Mouse (Mus musculus) liver, embryonic 13.5 days (tissue): ENCODE measurements at regions not wholly inside any gene's neighbourhood (a gene's known extent, or its start where the extent isn't known, plus 50 kb on each side); places are given as distances from the start of the nearest gene placed in this dataset.
"Not testable (repeated sequence)": the region's sequence is repeated elsewhere in the genome, so short reads cannot be mapped to it uniquely, and the experiment has no call there.

ENCODE experiments used
- ATAC-seq: fragments of 200-750 bp; cut with Nextera tagmentation; 2 replicates; pipeline ENCODE4 v1.8.0; 2017; ENCODE audit warnings: low read depth, mild to moderate bottlenecking, moderate number of reproducible peaks, moderate library complexity
- DNase-seq: peaks from one replicate; pipeline ENCODE4 v3.0.0; 2022
- H3K27ac ChIP-seq: fragments of 300-500 bp; sonication (generic); 2 replicates; pipeline ENCODE4 v1.5.1; 2015; ENCODE audit warnings: moderate library complexity, mild to moderate bottlenecking, inconsistent platforms
- H3K27me3 ChIP-seq: fragments of 300-500 bp; sonication (generic); 2 replicates; pipeline ENCODE4 v1.6.1; 2015; ENCODE audit warnings: mild to moderate bottlenecking, inconsistent platforms
- H3K36me3 ChIP-seq: fragments of 300-500 bp; sonication (generic); 2 replicates; pipeline ENCODE4 v1.6.1; 2015; ENCODE audit warnings: mild to moderate bottlenecking, inconsistent platforms
- H3K4me1 ChIP-seq: fragments of 300-500 bp; sonication (generic); replicated peaks from 2 replicates; pipeline ENCODE4 v1.6.1; 2015; ENCODE audit warnings: inconsistent platforms
- H3K4me2 ChIP-seq: fragments of 300-500 bp; sonication (generic); 2 replicates; pipeline ENCODE4 v1.6.1; 2015; ENCODE audit warnings: inconsistent platforms, mild to moderate bottlenecking, moderate library complexity
- H3K4me3 ChIP-seq: fragments of 300-500 bp; sonication (generic); replicated peaks from 2 replicates; pipeline ENCODE4 v1.5.1; 2015; ENCODE audit warnings: mild to moderate bottlenecking, inconsistent platforms
- H3K9ac ChIP-seq: fragments of 300-500 bp; sonication (generic); 2 replicates; pipeline ENCODE4 v1.6.1; 2015; ENCODE audit warnings: mild to moderate bottlenecking, inconsistent platforms
- H3K9me3 ChIP-seq: fragments of 300-500 bp; sonication (generic); replicated peaks from 2 replicates; pipeline ENCODE4 v1.6.1; 2016; ENCODE audit warnings: inconsistent platforms
- WGBS: fragments of 180-500 bp; shearing (Covaris S2); methylation state at CpG from one replicate; pipeline ENCODE4 v1.1.7; 2015; ENCODE audit not compliant: insufficient replicate concordance; 5-methylcytosine and 5-hydroxymethylcytosine counted together

DNA sequence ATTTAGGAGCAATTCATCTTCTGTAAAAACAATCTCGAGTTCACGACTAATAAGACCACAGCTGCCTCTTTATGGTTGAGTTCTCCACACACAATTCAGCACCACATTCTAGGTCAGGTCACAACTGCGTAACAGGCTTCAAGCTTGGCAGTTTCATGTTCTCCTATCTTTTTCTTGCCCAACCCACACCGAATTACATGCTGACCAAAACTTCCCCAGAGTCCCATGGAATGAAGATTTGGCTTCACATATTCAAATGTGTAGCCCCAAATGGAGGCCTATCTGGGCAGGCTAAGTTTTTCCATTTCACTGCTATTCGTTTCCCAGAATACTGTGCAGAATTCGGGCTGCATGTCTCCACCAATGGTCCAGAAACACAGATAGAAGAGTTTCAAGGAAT, 167.5 kb upstream of the Slc25a13 start:
- Histone ChIP-seq H3K4me3 (no peak overlapping the region), H3K4me1 (no peaks in the 10 kb centered on the region), H3K4me2 (no peak overlapping the region), H3K9me3 (no peaks in the 10 kb centered on the region), H3K27me3 (no peaks in the 10 kb centered on the region), H3K27ac (no peak overlapping the region), H3K9ac (no peak overlapping the region), H3K36me3 (no peaks in the 10 kb centered on the region)
- ATAC-seq (no peak), DNase-seq (no peak)
- WGBS = 55% methylated on average over 6 of the region's 6 CpGs

DNA sequence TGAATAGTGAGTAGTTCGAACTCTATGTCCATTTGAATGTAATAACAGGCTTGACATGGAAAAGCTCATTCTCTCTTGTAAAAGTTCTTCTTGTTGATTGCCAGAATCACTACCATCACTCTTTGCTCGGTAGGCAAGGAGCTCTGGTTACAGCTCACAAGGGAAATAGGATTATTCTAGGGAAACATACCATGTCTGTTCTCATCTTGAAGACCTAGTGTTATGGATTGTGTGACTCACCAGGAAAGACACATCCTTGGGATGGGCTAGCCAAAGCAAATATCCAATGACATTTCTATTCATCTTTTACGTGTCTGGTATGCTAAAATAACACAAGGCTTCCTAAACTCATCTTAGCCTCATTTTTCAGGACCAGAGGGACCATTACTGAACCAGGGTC, 155.4 kb upstream of the Slc25a13 start:
- Histone ChIP-seq H3K27me3 (no peaks in the 10 kb centered on the region), H3K4me3 (no peak overlapping the region), H3K9ac (no peak overlapping the region), H3K27ac (no peak overlapping the region), H3K4me1 (no peaks in the 10 kb centered on the region), H3K9me3 (no peaks in the 10 kb centered on the region), H3K36me3 (no peaks in the 10 kb centered on the region), H3K4me2 (no peak overlapping the region)
- DNase-seq (no peak), ATAC-seq (no peak)
- 55% methylated on average over 3 of the region's 3 CpGs for WGBS

DNA sequence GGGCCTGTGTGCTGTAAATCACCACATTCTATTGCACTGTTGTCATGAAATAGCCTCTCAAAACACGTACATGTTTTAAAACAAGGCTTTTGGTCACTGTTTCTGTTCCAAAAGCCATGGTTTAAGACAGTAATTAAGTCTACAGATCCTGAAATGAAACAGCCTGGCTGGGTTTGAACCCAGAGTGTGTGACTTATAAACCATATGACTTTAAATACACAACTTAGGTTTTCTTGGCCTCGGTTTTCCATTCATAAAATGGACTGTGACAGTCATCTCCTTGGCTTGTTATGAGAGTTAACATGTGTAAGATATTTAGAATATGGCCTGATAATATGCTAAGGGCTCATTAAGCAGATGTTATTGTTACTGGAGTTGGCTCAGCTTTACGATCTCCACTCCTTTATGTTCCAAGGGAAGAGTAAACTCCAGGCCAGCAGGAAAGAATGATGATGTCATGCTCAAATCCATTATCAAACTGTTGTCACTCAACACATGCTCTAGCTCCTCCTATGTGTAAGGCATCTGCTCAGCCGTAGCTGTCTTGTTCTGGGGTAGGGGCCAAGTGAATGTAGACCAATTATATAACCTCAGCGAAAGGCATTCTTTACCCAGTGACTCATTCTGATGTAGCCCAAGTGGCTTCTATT, 154.6 kb upstream of the Slc25a13 start:
- H3K36me3 ChIP-seq = no peaks in the 10 kb centered on the region
- no peaks in the 10 kb centered on the region for H3K9me3 ChIP-seq
- no peak overlapping the region for H3K27ac ChIP-seq
- no peak for ATAC-seq
- 46% methylated on average over 5 of the region's 5 CpGs for WGBS
- H3K4me1 ChIP-seq = no peaks in the 10 kb centered on the region
- H3K27me3 ChIP-seq = no peaks in the 10 kb centered on the region
- no peak overlapping the region for H3K4me2 ChIP-seq
- DNase-seq = no peak
- no peak overlapping the region for H3K9ac ChIP-seq
- H3K4me3 ChIP-seq = no peak overlapping the region

DNA sequence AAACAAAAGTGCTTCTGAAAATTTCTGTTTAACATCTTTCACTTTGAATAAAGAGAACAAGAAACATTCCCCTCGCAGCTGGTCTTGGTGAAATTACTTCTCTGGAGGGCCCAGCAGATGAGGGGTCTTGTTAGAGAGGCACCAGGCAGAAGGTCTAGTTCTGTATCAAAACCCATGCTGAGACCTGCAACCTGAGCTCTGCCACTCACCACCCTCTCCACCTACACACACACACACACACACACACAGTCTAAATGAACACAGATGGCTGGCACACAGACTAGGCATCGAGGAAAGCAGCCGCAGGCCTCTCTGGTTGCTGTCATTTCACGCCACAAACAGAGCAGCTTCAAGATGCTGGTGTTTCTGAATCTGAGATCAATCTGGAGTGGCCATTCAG, 147.1 kb upstream of the Slc25a13 start:
- no peak for ATAC-seq
- H3K36me3 ChIP-seq = no peaks in the 10 kb centered on the region
- no peak overlapping the region for H3K27ac ChIP-seq
- no peaks in the 10 kb centered on the region for H3K9me3 ChIP-seq
- H3K4me3 ChIP-seq = no peak overlapping the region
- WGBS = 60% methylated on average over 4 of the region's 4 CpGs
- no peak overlapping the region for H3K4me2 ChIP-seq
- no peak overlapping the region for H3K9ac ChIP-seq
- no peaks in the 10 kb centered on the region for H3K27me3 ChIP-seq
- no peak for DNase-seq
- no peaks in the 10 kb centered on the region for H3K4me1 ChIP-seq

DNA sequence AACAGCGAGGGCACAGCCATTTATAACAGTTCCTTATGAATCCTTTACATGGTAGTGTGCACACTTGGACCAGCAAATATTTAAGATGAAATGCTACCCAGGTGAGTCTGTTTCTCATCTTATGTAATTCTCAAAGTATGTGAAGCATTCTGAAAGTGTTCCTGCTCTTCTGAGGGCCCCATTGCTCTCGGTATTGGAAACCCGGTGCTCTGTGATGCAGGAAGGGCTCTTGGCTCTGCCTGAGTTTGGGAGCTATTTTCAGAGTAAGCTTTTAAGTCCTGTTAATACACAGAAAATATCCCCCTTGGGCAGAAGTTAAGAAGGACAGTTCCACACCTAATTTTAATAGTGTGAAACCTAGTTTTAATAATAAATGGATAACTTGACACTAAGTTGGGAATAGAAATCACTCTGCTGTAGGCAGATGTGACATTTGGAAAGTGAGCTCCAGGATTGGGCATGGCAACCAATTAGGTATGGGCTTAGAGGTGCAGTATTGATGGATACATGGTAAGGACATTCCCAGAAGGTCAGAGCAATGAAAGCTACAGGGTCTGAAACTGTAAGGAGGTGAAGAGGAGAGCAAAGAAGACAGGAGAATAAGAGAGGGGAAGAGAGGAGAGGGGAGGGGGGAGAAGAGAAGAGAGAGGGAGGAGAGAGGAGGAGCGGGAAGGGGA, 145.8 kb upstream of the Slc25a13 start:
- Histone ChIP-seq H3K36me3 (no peaks in the 10 kb centered on the region), H3K9ac (no peak overlapping the region), H3K27me3 (no peaks in the 10 kb centered on the region), H3K4me2 (no peak overlapping the region), H3K4me1 (no peaks in the 10 kb centered on the region), H3K27ac (no peak overlapping the region), H3K9me3 (no peaks in the 10 kb centered on the region), H3K4me3 (no peak overlapping the region)
- no peak for DNase-seq
- no peak for ATAC-seq
- 68% methylated on average over 4 of the region's 4 CpGs for WGBS

DNA sequence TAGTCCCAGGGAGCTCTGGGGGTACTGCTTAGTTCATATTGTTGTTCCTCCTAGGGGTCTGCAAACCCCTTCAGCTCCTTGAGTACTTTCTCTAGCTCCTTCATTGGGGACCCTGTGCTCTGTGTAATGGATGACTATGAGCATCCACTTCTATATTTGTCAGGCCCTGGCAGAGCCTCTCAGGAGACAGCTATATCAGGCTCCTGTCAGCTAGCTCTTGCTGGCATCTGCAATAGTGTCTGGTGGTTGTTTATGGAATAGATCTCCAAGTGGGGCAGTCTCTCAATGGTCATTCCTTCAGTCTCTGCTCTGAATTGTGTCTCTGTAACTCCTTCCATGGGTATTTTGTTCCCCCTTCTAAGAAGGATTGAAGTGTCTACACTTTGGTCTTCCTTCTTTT, 144.2 kb upstream of the Slc25a13 start:
- not testable (repeated sequence) for H3K27me3 ChIP-seq, H3K9ac ChIP-seq, H3K4me3 ChIP-seq, H3K4me2 ChIP-seq, DNase-seq, H3K27ac ChIP-seq, H3K9me3 ChIP-seq, H3K4me1 ChIP-seq, H3K36me3 ChIP-seq, ATAC-seq

DNA sequence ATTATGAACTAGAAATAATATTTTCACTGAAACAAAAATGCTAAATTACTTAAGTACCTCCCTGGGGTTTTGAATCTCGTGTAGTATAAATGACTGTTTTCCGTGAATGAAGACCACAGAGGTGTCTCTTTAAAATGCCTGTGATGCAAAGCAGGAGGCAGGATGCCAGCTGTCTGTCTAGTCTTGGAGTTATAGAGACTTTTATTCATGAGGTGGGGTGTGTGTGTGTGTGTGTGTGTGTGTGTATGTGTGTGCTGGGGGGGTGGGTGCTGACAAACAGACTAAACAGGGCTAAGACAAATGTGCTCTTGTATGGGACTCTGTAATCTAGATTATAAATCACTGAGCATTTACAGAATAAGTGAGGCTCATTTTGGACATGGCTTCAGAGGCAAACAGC, 140.5 kb upstream of the Slc25a13 start:
- H3K36me3 ChIP-seq = no peaks in the 10 kb centered on the region
- H3K4me3 ChIP-seq = no peak overlapping the region
- no peak overlapping the region for H3K9ac ChIP-seq
- no peak overlapping the region for H3K4me2 ChIP-seq
- ATAC-seq = no peak
- no peaks in the 10 kb centered on the region for H3K9me3 ChIP-seq
- H3K4me1 ChIP-seq = no peaks in the 10 kb centered on the region
- WGBS = 51% methylated on average over 2 of the region's 2 CpGs
- H3K27ac ChIP-seq = no peak overlapping the region
- no peak for DNase-seq
- no peaks in the 10 kb centered on the region for H3K27me3 ChIP-seq

DNA sequence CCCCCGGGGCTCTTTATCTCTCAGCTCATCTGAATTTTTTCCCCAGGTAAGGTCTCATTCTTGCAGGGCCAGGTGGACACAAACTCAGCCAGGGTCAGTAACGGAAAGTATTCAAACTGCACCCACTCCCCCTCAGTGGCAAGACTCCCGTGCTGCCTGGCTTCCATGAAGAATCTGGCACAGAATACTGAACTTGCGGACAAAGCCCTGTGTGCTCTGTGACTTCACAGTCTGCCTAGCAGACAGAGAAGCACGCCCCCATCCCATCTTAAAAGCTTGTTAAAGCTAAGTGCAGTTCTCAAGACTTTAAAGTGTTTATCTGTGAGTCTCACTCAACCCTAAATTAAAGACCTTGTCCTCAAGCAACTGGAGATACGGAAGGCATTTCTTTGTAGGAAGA, 140.0 kb upstream of the Slc25a13 start:
- no peaks in the 10 kb centered on the region for H3K9me3 ChIP-seq
- no peak overlapping the region for H3K4me2 ChIP-seq
- H3K9ac ChIP-seq = no peak overlapping the region
- H3K36me3 ChIP-seq = no peaks in the 10 kb centered on the region
- no peak overlapping the region for H3K27ac ChIP-seq
- H3K4me3 ChIP-seq = no peak overlapping the region
- ATAC-seq (no peak), DNase-seq (no peak)
- 61% methylated on average over 6 of the region's 6 CpGs for WGBS
- no peaks in the 10 kb centered on the region for H3K27me3 ChIP-seq
- H3K4me1 ChIP-seq = no peaks in the 10 kb centered on the region

DNA sequence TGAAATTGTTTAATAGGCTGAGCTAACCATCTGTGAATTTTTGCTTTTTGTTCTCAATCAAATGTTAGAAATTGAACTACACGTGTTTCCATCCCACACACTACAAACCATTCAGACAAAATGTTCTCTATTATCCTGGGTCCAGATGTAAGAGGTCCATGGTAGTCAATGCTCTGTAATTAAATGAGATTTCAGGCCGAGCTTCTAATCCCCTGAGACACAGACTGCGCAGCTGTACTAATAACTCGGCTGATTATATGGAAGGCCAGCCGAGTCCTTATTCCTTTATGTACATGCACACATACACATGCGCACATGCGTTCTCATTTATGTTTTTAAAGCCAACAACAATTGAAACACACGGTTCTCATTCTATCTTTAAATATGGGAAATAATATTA, 118.3 kb upstream of the Slc25a13 start:
- Histone ChIP-seq H3K4me1 (no peaks in the 10 kb centered on the region), H3K4me2 (no peak overlapping the region), H3K27ac (no peak overlapping the region), H3K9ac (no peak overlapping the region), H3K36me3 (no peaks in the 10 kb centered on the region), H3K27me3 (no peaks in the 10 kb centered on the region), H3K9me3 (no peaks in the 10 kb centered on the region), H3K4me3 (no peak overlapping the region)
- no peak for ATAC-seq
- DNase-seq = no peak
- 74% methylated on average over 8 of the region's 8 CpGs for WGBS

DNA sequence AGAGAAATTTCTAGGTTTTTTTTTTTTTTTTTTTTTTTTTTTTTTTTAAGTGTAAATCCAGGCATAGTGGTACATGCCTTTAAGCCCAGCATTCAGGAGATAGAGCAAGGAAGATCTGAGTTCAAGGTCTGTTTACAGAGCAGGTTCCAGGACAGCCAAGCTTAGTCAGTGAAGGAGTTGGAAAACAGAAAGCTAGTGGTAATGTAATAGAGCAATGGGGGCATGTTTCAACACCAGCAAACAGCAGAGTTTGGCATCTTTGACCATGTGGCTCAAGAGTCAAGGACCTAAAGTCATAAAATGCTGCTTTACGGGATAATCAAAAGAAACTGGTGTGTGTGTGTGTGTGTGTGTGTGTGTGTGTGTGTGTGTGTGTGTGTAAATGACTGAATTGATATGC, 113.3 kb upstream of the Slc25a13 start:
- Histone ChIP-seq H3K4me3 (no peak overlapping the region), H3K4me2 (no peak overlapping the region), H3K9me3 (0 out of 2 replicates have a peak, but pooled peaks cover 5% of the 10 kb centered on the region), H3K36me3 (no peaks in the 10 kb centered on the region), H3K27ac (no peak overlapping the region), H3K27me3 (no peaks in the 10 kb centered on the region), H3K9ac (no peak overlapping the region), H3K4me1 (no peaks in the 10 kb centered on the region)
- ATAC-seq (no peak), DNase-seq (no peak)
- 86% methylated on average over 1 of the region's 1 CpGs for WGBS

DNA sequence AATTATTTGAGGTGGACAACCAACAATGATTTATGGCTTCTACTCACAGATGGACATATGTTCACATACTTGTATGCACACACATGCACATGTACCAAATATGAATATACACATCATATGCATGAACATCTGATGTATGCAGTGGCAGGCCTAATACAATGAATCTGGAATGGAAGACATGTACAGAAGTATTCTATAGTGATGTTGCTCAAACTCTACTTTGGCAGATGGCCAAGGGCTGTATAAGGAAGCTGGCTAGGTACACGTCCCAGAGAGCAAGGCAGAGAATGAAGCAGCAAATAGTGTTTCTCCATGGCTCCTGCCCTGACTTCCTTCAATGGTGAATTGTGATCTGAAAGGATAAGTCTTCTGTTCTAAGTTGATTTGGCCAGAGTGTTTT, 108.5 kb upstream of the Slc25a13 start:
- H3K4me1 ChIP-seq = no peaks in the 10 kb centered on the region
- no peak overlapping the region for H3K9ac ChIP-seq
- no peaks in the 10 kb centered on the region for H3K36me3 ChIP-seq
- 0 out of 2 replicates have a peak, but pooled peaks cover 5% of the 10 kb centered on the region for H3K9me3 ChIP-seq
- 20% methylated on average over 1 of the region's 1 CpGs for WGBS
- ATAC-seq = no peak
- H3K4me3 ChIP-seq = no peak overlapping the region
- H3K27me3 ChIP-seq = no peaks in the 10 kb centered on the region
- no peak overlapping the region for H3K4me2 ChIP-seq
- DNase-seq = no peak
- no peak overlapping the region for H3K27ac ChIP-seq

DNA sequence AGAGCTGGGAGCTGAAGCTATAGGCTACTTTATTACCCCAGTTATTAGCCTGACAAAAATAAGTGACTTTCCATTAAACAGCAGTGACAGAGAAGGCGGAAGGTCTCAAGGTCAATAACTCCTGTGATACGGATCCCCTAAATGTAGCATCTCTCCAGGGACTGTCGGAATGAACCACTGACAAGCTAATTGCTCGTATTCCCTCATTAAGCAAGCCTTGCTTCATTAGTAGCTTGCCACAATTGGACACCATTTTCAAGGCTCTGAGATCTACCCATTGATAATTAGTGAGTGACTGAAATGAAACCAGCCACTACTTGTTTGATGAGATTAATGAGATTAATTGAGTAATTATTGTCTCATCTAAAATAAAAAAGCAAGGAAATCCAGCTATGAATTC, 99.8 kb upstream of the Slc25a13 start:
- Histone ChIP-seq H3K9me3 (no peaks in the 10 kb centered on the region), H3K4me2 (no peak overlapping the region), H3K4me3 (no peak overlapping the region), H3K27ac (no peak overlapping the region), H3K27me3 (no peaks in the 10 kb centered on the region), H3K36me3 (no peaks in the 10 kb centered on the region), H3K9ac (no peak overlapping the region), H3K4me1 (no peaks in the 10 kb centered on the region)
- DNase-seq = no peak
- 71% methylated on average over 4 of the region's 4 CpGs for WGBS
- ATAC-seq = no peak
